Mouse (Mus musculus) embryo, embryonic 11 days (tissue): ENCODE results near the gene Tsfm.
"Not testable (repeated sequence)": the region's sequence is repeated elsewhere in the genome, so short reads cannot be mapped to it uniquely, and the experiment has no call there.

Experiments
- DNase-seq: peaks from one replicate; pipeline ENCODE4 v3.0.0-alpha.2; 2015

Gene Tsfm

GRCm38 (mm10) chr10:127030336-127031296 is at the start of gene Tsfm:
Tsfm (minus strand) TSS chr10:127030840.
- peak; percentile 97 for DNase-seq

- peak; percentile 56 for DNase-seq
Measured at GRCm38 (mm10) chr10:127079665-127080391, 49.2 kb upstream of the Tsfm start.

- DNase-seq = peak; percentile 76
Measured at GRCm38 (mm10) chr10:127078677-127079575, 48.3 kb upstream of the Tsfm start.

DNA sequence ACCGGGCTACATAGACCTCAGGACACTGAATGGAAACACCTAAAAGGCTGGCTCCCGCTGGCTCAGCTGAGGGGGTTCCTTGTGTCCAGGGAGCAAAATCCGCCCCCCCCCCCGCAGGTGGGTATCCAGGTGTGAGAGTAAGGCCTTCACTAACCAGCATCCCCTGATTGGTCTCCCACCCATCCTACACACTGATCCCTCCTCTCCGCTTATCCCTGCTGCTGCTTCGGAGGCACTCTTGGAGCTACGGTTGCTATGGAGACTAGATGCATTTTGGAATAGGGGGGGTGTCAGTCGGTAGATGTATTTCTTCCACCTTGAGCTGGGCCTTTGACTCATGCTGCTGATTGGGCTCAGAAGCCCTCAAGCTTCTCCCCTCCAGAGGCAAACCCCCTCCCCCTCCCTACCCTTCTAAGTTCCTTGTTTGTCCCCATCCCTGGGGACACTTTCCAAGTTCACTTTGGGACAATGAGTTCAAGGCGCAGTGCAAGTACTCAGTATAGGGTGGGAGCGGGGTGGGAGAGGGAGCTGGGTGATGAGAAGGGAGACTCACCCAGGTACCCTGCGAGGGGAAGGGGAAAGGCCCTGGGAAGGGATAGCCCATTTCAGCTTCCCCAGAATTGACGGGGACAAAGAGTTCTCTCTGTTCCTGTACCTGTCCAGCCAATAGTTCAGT is 47.5 kb upstream of the Tsfm start:
- DNase-seq = no peak

- DNase-seq = no peak
Measured at GRCm38 (mm10) chr10:127077515-127077914, 46.9 kb upstream of the Tsfm start.

DNA sequence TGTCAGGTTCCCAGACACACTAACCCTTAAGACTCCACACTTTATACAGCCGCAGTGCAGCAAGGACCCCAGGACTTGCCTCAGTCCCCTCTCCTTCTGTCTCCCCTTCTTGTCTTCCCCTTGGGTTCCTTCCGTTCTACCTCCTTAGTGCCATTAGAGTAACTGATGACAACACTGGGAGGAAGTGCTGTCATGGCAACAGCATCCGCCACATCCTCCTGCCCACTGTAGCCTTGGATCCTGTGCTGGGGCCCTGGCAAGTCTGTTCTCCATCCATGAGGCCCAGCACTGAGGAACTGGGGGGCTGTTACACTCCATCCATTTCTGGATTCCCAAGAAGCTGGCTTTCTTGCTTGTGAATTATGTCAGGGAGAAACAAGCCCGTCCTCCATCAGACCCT is 45.4 kb upstream of the Tsfm start:
- DNase-seq = no peak

DNA sequence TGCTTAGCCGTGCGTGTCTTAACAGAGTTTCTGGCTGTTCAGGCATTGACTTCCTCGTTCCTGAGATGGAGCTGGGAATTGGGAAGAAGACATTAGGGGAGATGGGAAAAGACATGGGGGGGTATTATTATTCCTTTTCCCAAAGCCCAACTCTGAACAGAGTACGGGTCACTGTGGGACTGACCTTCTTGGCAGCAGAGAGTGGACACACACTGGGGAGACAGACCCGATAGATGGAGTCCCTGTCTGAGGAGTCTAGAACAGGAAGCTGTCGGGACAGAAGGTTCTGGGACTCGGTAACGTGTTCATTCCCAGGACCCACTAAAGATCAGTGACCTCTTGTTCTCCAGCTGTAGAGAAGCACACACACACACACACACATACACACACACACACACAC is 45.0 kb upstream of the Tsfm start:
- no peak for DNase-seq

GRCm38 (mm10) chr10:127075080-127075479 is 44.4 kb upstream of the Tsfm start, which contains the start of gene Agap2:
Agap2 (plus strand) TSS chr10:127075284.
- no peak for DNase-seq

DNA sequence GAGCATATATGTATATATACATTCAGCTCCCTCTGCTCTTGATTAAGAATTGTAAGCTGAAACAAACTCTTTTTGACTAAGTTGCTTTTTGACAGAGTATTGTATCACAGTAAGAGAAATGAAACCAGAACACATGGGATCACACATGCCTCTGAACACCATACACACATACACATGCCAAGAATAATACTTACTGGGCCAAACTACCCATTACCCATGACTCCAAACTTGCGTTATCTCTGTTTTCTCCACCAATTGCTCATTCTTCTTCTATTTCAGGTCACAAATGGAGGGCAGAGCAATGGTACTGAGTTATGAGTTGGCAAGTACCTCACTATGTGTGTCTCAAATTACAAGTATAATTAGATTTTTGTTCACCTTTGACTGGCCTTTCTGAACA is 43.3 kb upstream of the Tsfm start:
- no peak for DNase-seq

DNA sequence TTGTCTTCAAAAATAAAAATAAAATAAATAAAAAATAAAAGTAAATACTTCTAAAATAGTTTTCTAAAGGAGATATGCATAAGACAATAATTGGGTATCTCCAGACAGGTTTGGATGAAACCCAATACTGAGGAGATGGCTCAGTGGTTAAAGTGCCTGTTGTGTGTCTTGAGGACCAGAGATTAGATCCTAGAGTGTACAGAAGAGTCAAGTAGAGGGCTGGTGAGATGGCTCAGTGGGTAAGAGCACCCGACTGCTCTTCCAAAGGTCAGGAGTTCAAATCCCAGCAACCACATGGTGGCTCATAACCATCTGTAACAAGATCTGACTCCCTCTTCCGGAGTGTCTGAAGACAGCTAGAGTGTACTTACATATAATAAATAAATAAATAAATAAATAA is 42.3 kb upstream of the Tsfm start:
- DNase-seq = not testable (repeated sequence)

GRCm38 (mm10) chr10:127072270-127072669 is 41.6 kb upstream of the Tsfm start:
- not testable (repeated sequence) for DNase-seq

- no peak for DNase-seq
Measured at GRCm38 (mm10) chr10:127071203-127071602, 40.6 kb upstream of the Tsfm start.

- peak; percentile 96 for DNase-seq
Measured at GRCm38 (mm10) chr10:127070190-127071121, 39.8 kb upstream of the Tsfm start, which contains the start of gene Tspan31. Tspan31 (minus strand) TSS chr10:127070264.

DNA sequence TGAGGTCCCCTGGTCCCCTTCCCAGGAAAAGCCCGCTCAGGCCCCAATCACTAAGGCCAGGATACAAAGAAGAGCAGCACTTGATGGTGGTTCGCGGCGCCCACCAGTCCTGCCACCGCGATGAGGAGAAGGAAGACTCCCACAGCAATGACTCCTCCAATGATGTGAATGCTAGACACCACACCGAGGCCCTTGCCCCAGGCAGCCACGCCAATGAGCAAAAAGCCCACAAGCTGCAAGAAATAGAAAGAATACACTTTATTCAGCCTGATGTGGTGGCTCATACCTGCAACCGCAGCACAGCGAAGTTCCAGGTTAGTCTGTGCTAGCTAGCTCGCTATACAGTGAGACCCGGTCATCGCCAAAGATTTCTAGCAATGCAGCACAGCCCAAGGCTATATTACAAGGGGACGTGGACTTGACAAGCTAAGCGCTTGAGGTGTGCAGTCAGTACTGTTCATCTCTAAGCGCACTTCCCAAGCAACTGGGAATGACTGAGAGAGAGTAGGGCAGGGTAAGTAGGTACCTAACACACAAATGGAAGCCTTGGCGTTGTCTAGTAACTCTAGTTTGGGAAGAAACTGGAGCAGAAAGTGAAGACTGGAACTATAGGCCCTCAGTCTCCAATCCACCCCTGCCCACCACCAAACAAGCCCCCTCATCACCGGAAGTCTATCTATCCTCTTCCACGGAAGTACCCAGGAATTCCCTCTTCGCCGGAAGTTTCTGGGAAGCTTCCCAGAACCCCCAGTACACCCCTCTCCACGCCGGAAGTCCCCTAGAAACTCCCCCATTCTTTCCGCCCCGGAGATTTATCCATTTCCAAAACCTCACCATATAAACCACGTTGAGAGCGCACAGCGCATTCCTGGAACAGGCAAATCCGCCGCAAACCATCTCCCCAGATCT is 38.9 kb upstream of the Tsfm start:
- peak; percentile 86 for DNase-seq

GRCm38 (mm10) chr10:127068360-127069038 is 37.9 kb upstream of the Tsfm start:
- DNase-seq = no peak

- DNase-seq = no peak
Measured at GRCm38 (mm10) chr10:127066519-127067018, 35.9 kb upstream of the Tsfm start.

- no peak for DNase-seq
Measured at GRCm38 (mm10) chr10:127065981-127066380, 35.3 kb upstream of the Tsfm start.

DNA sequence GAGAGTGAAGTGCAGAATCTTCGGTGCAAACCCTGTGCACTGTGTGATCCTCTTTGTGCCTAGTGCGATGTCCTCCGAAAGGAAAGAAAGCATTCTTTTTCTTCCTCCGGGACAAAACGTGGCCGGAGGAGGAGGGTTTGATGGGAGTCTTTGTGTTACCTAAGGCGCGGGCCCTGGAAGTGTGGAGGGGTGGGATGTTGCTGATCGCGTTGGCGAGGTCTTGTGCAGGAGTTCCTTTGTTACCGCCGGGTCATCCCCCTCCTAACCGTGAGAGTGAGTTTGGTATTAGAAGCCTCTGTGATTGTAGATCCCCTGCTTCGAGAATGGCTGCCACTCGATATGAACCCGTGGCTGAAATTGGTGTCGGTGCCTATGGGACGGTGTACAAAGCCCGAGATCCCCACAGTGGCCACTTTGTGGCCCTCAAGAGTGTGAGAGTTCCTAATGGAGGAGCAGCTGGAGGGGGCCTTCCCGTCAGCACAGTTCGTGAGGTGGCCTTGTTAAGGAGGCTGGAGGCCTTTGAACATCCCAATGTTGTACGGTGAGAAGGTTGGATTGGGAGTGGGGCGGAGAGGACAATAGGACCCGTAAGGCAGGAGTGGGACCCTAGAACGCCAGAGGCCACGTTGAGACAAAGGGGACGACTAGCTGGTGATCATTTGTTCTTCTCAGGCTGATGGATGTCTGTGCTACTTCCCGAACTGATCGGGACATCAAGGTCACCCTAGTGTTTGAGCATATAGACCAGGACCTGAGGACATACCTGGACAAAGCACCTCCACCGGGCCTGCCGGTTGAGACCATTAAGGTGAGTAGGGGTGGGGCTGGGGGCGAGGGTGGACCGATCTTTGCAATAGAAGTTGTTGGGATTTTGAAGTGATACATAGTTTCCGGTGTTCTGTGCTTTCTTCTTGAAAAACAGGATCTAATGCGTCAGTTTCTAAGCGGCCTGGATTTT is 33.6 kb upstream of the Tsfm start:
- no peak for DNase-seq
